Mouse (Mus musculus): ENCODE measurements around the gene Pcare. TPM values are rescaled to one million over a fixed set of nuclear protein-coding genes. Genes with fewer than 3 reads are reported as not detected.

Pcare gene
- polyA plus RNA-seq (2015; fragmentation: Nextera tagmentation; extraction: Ambion mirVana), result not detected in 2 replicates

GRCm38 (mm10) chr17:71752831-71753230 is at the start of gene Pcare:
TSS of gene Pcare (minus strand) at chr17:71752894.
- Histone ChIP-seq H3K27me3 (ENCODE audit: insufficient read depth, low read length) (0 out of 2 replicates have a peak, but pooled peaks cover 3% of the 10 kb centered on the region), H3K36me3 (ENCODE audit: insufficient read depth, low read length) (no peaks in the 10 kb centered on the region), H3K4me1 (replicated peaks; ENCODE audit: insufficient read depth, low read length) (no peaks in the 10 kb centered on the region), H3K4me2 (ENCODE audit: low read length) (no peak within 1 kb of the TSS), H3K4me3 (replicated peaks; ENCODE audit: low read depth, low read length) (no peak within 1 kb of the TSS), H3K9me3 (replicated peaks; ENCODE audit: low read length) (no peaks in the 10 kb centered on the region), H3K27ac (no peak within 1 kb of the TSS), H3K9ac (ENCODE audit: low read depth, low read length) (no peak within 1 kb of the TSS)
- TF ChIP-seq CTCF (IDR thresholded peaks at IDR 0.05; ENCODE audit: low read depth), result no peak
- WGBS, result 67% methylated on average over 10 of the region's 10 CpGs
- DNase-seq (ENCODE audit: low spot score) (no peak), ATAC-seq (replicated peaks; ENCODE audit: low FRiP score, low read depth) (no peak)

GRCm38 (mm10) chr17:71795521-71796205 is 43.0 kb upstream of the Pcare start:
- DNase-seq (ENCODE audit: low spot score) (peak; percentile 52), ATAC-seq (replicated peaks; ENCODE audit: low FRiP score, low read depth) (no peak)
- Histone ChIP-seq H3K27me3 (ENCODE audit: insufficient read depth, low read length) (no peaks in the 10 kb centered on the region), H3K4me1 (replicated peaks; ENCODE audit: insufficient read depth, low read length) (no peaks in the 10 kb centered on the region), H3K4me3 (replicated peaks; ENCODE audit: low read depth, low read length) (no peak overlapping the region), H3K36me3 (ENCODE audit: insufficient read depth, low read length) (no peaks in the 10 kb centered on the region), H3K9me3 (replicated peaks; ENCODE audit: low read length) (no peaks in the 10 kb centered on the region), H3K4me2 (ENCODE audit: low read length) (no peak overlapping the region), H3K27ac (no peak overlapping the region), H3K9ac (ENCODE audit: low read depth, low read length) (no peak overlapping the region)
- TF ChIP-seq CTCF (IDR thresholded peaks at IDR 0.05; ENCODE audit: low read depth), result no peak
- 52% methylated on average over 15 of the region's 15 CpGs for WGBS

DNA sequence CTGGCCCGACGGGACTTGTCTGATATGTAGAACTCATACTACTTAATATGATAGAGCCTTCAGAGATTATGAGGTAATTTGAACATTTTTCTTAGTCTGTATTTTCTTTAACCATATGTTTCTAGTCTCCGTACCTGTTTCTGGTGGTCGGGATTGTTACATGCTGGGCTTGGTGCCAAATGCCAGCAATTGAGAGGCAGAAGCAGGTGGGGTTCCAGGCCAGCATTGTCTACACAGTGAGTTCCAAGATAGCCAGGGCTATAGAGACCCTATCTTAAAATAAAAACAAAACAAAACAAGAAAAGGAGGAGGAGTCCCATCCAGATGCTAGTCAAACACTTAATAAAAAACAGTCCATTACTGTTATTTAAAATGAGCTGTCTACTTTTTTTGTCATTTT is 38.9 kb upstream of the Pcare start:
- DNase-seq (ENCODE audit: low spot score) (no peak), ATAC-seq (replicated peaks; ENCODE audit: low FRiP score, low read depth) (no peak)
- Histone ChIP-seq H3K4me2 (ENCODE audit: low read length) (no peak overlapping the region), H3K4me1 (replicated peaks; ENCODE audit: insufficient read depth, low read length) (no peaks in the 10 kb centered on the region), H3K9ac (ENCODE audit: low read depth, low read length) (no peak overlapping the region), H3K4me3 (replicated peaks; ENCODE audit: low read depth, low read length) (no peak overlapping the region), H3K27ac (no peak overlapping the region), H3K36me3 (ENCODE audit: insufficient read depth, low read length) (no peaks in the 10 kb centered on the region), H3K9me3 (replicated peaks; ENCODE audit: low read length) (no peaks in the 10 kb centered on the region), H3K27me3 (ENCODE audit: insufficient read depth, low read length) (no peaks in the 10 kb centered on the region)
- no peak for TF ChIP-seq CTCF (IDR thresholded peaks at IDR 0.05; ENCODE audit: low read depth)
- WGBS, result 81% methylated on average over 4 of the region's 4 CpGs

DNA sequence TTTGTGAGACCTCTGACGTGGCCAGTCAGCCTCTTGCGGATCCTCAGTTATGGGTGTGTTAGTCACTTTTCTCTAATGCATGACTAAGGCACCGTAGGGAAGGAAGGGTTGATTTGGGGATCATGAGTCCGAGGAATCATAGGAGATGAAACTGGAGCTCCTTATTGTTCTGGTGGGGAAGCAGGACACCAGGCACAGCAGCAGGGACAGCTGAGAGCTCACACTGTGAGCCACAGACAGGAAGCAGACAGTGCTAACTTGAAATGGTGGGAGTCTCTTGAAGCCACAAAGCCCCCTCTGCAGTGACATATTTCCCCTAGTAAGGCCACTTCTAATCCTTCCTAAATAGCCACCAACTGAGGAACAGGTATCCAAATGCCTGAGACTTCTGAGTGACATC is 38.4 kb upstream of the Pcare start:
- H3K9me3 ChIP-seq (replicated peaks; ENCODE audit: low read length), result no peaks in the 10 kb centered on the region
- no peak for DNase-seq (ENCODE audit: low spot score)
- WGBS, result 87% methylated on average over 4 of the region's 4 CpGs
- H3K4me2 ChIP-seq (ENCODE audit: low read length), result no peak overlapping the region
- no peak for TF ChIP-seq CTCF (IDR thresholded peaks at IDR 0.05; ENCODE audit: low read depth)
- no peaks in the 10 kb centered on the region for H3K27me3 ChIP-seq (ENCODE audit: insufficient read depth, low read length)
- H3K4me1 ChIP-seq (replicated peaks; ENCODE audit: insufficient read depth, low read length), result no peaks in the 10 kb centered on the region
- H3K36me3 ChIP-seq (ENCODE audit: insufficient read depth, low read length), result no peaks in the 10 kb centered on the region
- no peak overlapping the region for H3K4me3 ChIP-seq (replicated peaks; ENCODE audit: low read depth, low read length)
- H3K27ac ChIP-seq, result no peak overlapping the region
- no peak for ATAC-seq (replicated peaks; ENCODE audit: low FRiP score, low read depth)
- no peak overlapping the region for H3K9ac ChIP-seq (ENCODE audit: low read depth, low read length)

DNA sequence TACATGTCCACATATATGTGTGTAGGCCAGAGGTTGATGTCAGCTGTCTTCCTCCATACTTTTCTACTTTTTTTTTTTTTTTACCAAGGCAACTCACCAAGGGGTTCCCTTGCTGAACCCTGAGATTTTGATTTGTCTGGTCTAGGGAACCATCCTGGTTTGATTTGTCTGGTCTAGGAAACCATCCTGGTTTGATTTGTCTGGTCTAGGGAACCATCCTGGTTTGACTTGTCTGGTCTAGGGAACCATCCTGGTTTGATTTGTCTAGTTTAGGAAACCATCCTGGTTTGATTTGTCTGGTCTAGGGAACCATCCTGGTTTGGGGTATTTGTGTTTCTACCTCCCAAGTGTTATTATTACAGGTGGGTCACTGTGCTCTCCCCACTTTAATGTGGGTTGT is 33.8 kb upstream of the Pcare start:
- Histone ChIP-seq H3K4me1 (replicated peaks; ENCODE audit: insufficient read depth, low read length) (no peaks in the 10 kb centered on the region), H3K9ac (ENCODE audit: low read depth, low read length) (no peak overlapping the region), H3K9me3 (replicated peaks; ENCODE audit: low read length) (no peaks in the 10 kb centered on the region), H3K27ac (no peak overlapping the region), H3K36me3 (ENCODE audit: insufficient read depth, low read length) (no peaks in the 10 kb centered on the region), H3K27me3 (ENCODE audit: insufficient read depth, low read length) (no peaks in the 10 kb centered on the region), H3K4me2 (ENCODE audit: low read length) (no peak overlapping the region), H3K4me3 (replicated peaks; ENCODE audit: low read depth, low read length) (no peak overlapping the region)
- ATAC-seq (replicated peaks; ENCODE audit: low FRiP score, low read depth) (no peak), DNase-seq (ENCODE audit: low spot score) (no peak)
- no peak for TF ChIP-seq CTCF (IDR thresholded peaks at IDR 0.05; ENCODE audit: low read depth)

GRCm38 (mm10) chr17:71783366-71783735 is 30.7 kb upstream of the Pcare start:
- WGBS, result 9% methylated on average over 10 of the region's 10 CpGs
- H3K27ac ChIP-seq, result no peak overlapping the region
- no peaks in the 10 kb centered on the region for H3K4me1 ChIP-seq (replicated peaks; ENCODE audit: insufficient read depth, low read length)
- peak overlapping the region; percentile 79 for H3K4me2 ChIP-seq (ENCODE audit: low read length)
- peak; percentile 27 for DNase-seq (ENCODE audit: low spot score)
- TF ChIP-seq CTCF (IDR thresholded peaks at IDR 0.05; ENCODE audit: low read depth), result no peak
- peak overlapping the region; percentile 61 for H3K4me3 ChIP-seq (replicated peaks; ENCODE audit: low read depth, low read length)
- H3K36me3 ChIP-seq (ENCODE audit: insufficient read depth, low read length), result no peaks in the 10 kb centered on the region
- H3K27me3 ChIP-seq (ENCODE audit: insufficient read depth, low read length), result no peaks in the 10 kb centered on the region
- 0 out of 2 replicates have a peak overlapping the region, but pooled peaks have one; percentile 66 for H3K9ac ChIP-seq (ENCODE audit: low read depth, low read length)
- no peaks in the 10 kb centered on the region for H3K9me3 ChIP-seq (replicated peaks; ENCODE audit: low read length)
- no peak for ATAC-seq (replicated peaks; ENCODE audit: low FRiP score, low read depth)

Measured in kidney, postnatal 0 days (tissue).